ENCODE assay signal across 20 mouse cellular contexts in genomic region chr14:118913651-118914050, GRCm38 (mm10).
"Had no signal": no experiment of that assay in that cellular context is flagged by ENCODE, and none has a peak within 500 bp of the region (broad histone marks: within the 10 kb centered on the region; RNA-seq: fewer than 3 reads in every experiment).

No protein-coding gene starts in this region.

- H3K4me2 ChIP-seq: liver, embryonic 12.5 days; lung, embryonic 14.5 days; midbrain, embryonic 13.5 days; midbrain, embryonic 15.5 days; neural tube, embryonic 12.5 days; stomach, embryonic 15.5 days had no signal

- H3K4me3 ChIP-seq: liver, embryonic 12.5 days; megakaryocyte, embryonic 14.5 days; midbrain, embryonic 10.5 days; midbrain, embryonic 13.5 days; midbrain, embryonic 15.5 days; myocyte; neural tube, embryonic 12.5 days; stomach, embryonic 15.5 days had no signal

- H3K27ac ChIP-seq: liver, embryonic 12.5 days; liver, embryonic 14.5 days; midbrain, embryonic 10.5 days; midbrain, embryonic 13.5 days; midbrain, embryonic 15.5 days; neural tube, embryonic 12.5 days; stomach, embryonic 15.5 days; stomach, postnatal 0 days had no signal

- H3K36me3 ChIP-seq: liver, embryonic 12.5 days had no signal

- H3K9me3 ChIP-seq: liver, embryonic 12.5 days; megakaryocyte, embryonic 14.5 days; midbrain, embryonic 10.5 days; midbrain, embryonic 13.5 days; midbrain, embryonic 15.5 days; neural tube, embryonic 12.5 days; stomach, embryonic 15.5 days had no signal

- ATAC-seq: liver, embryonic 12.5 days; midbrain, embryonic 13.5 days; midbrain, embryonic 15.5 days had no signal

- H3K27me3 ChIP-seq: midbrain, embryonic 13.5 days; midbrain, embryonic 15.5 days; neural tube, embryonic 12.5 days; stomach, embryonic 15.5 days had no signal

- H3K9ac ChIP-seq: liver, embryonic 12.5 days; liver, embryonic 14.5 days; lung, embryonic 14.5 days; midbrain, embryonic 13.5 days; midbrain, embryonic 15.5 days; neural tube, embryonic 12.5 days; stomach, embryonic 15.5 days had no signal

- DNase-seq: lung, adult 18-20 months; lung, embryonic 14.5 days; lung, postnatal 14 days; lung, postnatal 36 days; retina, postnatal 1 day; right cerebral cortex, adult 18-20 months; right cerebral cortex, postnatal 14 days; thymus, adult 2 months; thymus, postnatal 25 days; thymus, postnatal 4 days had no signal

- H3K4me1 ChIP-seq: midbrain, embryonic 10.5 days; midbrain, embryonic 13.5 days; midbrain, embryonic 15.5 days; neural tube, embryonic 12.5 days had no signal
